Mouse (Mus musculus) thymus, adult 2 months (tissue): ENCODE measurements around the gene 6030458C11Rik.

Experiments used
- CTCF ChIP-seq: fragments of 200-500 bp; IDR thresholded peaks from 2 replicates; pipeline ENCODE4 v1.5.1; 2012; ENCODE audit warnings: mild to moderate bottlenecking, control low read depth, low read length, moderate library complexity, borderline replicate concordance; ENCODE audit not compliant: control insufficient read depth, poor library complexity, insufficient read depth; ENCODE audit errors: extremely low read depth
- POLR2A ChIP-seq: fragments of 200-500 bp; IDR thresholded peaks from 2 replicates; pipeline ENCODE4 v1.6.1; 2012; ENCODE audit warnings: mild to moderate bottlenecking, low read length, control low read depth, moderate library complexity; ENCODE audit not compliant: control insufficient read depth, poor library complexity, insufficient read depth; ENCODE audit errors: extremely low read depth

DNA sequence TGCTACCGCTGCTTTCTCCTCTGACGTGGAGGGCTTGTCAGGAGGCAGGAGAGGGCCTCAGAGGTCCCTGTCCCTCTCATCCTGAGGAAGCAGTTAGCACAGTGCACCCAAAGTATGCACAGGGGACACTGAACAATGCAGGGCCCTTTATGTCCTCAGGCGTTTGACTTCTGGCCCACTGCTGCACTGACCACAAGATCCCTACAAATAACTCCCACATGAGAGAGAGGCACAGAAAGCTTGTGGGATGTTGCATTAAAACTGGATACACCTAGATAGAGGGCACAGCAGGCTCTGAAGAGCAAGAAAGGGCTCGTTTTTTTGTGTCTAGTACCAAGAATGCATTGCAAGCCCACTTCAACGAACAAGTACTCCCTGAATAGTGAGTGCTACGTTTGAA is 30.1 kb downstream of the 6030458C11Rik start:
- TF ChIP-seq CTCF (no peak), POLR2A (no peak)
